Mouse (Mus musculus): ENCODE data around the gene Map10. TPM values are rescaled to one million over a fixed set of nuclear protein-coding genes. Genes with fewer than 3 reads are reported as not detected.

Map10 gene
- 5.5 and 12.6 TPM in 2 replicates for total RNA-seq (2014; rRNA removed; ENCODE audit: low replicate concordance)
- polyA plus RNA-seq (2015; fragmentation: Nextera tagmentation; extraction: Ambion mirVana): 4.1 and 4.5 TPM in 2 replicates

GRCm38 (mm10) chr8:125669700-125670195 is at the start of gene Map10:
Gene Map10, plus strand, starts transcription at chr8:125669818.
- peak within 1 kb of the TSS; percentile 63 for H3K9ac ChIP-seq (replicated peaks; ENCODE audit: low read depth, low read length)

DNA sequence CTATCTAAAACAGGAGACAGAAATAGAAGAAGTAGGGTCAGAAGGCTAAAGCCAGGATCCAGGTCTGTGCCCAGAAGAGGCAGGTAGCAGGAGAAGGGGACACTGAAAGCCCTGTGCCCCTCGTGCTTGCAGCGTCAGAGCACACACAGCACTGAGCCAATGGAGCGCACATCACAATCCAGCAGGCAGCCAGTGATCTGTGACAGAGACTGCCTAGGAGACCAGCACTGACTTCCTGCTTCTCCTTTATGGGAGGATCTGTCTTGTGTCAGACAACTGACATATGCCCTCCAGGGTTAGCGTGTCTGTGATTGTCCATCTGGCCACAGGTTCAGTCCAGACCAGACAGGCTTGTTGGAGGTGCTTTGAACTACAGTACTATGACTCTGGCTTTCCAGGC is 49.3 kb upstream of the Map10 start:
- no peak overlapping the region for H3K27ac ChIP-seq (ENCODE audit: low read depth)
- H3K36me3 ChIP-seq (replicated peaks; ENCODE audit: control insufficient read depth, insufficient read depth, low read length): no peaks in the 10 kb centered on the region
- H3K4me3 ChIP-seq (ENCODE audit: low read depth, low read length): no peak overlapping the region
- DNase-seq (ENCODE audit: low spot score) (no peak), ATAC-seq (ENCODE audit: insufficient read depth, low read depth) (peak; percentile 40)
- H3K4me2 ChIP-seq (ENCODE audit: low read depth, low read length): no peak overlapping the region
- TF ChIP-seq EP300 (IDR thresholded peaks at IDR 0.05; ENCODE audit: low read depth): no peak
- H3K9me3 ChIP-seq (replicated peaks; ENCODE audit: control insufficient read depth, low read length): peaks cover 3% of the 10 kb centered on the region; the same call in 1 of the 2 replicates
- no peaks in the 10 kb centered on the region for H3K27me3 ChIP-seq (ENCODE audit: control insufficient read depth, insufficient read depth, low read length)
- H3K4me1 ChIP-seq (ENCODE audit: control insufficient read depth, insufficient read depth): peaks cover 30% of the 10 kb centered on the region
- 36% methylated on average over 4 of the region's 4 CpGs for WGBS
- no peak overlapping the region for H3K9ac ChIP-seq (replicated peaks; ENCODE audit: low read depth, low read length)

More at GRCm38 (mm10) chr8:125669700-125670195, at the start of gene Map10:
- WGBS: 1% methylated on average over 51 of the region's 62 CpGs
- 0 out of 2 replicates have a peak, but pooled peaks have one; percentile 52 for TF ChIP-seq EP300 (IDR thresholded peaks at IDR 0.05; ENCODE audit: low read depth)
- TF ChIP-seq CTCF (IDR thresholded peaks at IDR 0.05; ENCODE audit: low read depth): no peak
- H3K27me3 ChIP-seq (ENCODE audit: control insufficient read depth, insufficient read depth, low read length): no peaks in the 10 kb centered on the region
- H3K9me3 ChIP-seq (replicated peaks; ENCODE audit: control insufficient read depth, low read length): peaks cover 12% of the 10 kb centered on the region
- H3K36me3 ChIP-seq (replicated peaks; ENCODE audit: control insufficient read depth, insufficient read depth, low read length): no peaks in the 10 kb centered on the region; the same call in 1 of the 2 replicates
- ATAC-seq (ENCODE audit: insufficient read depth, low read depth) (peak; percentile 82), DNase-seq (ENCODE audit: low spot score) (peak; percentile 73)
- H3K4me3 ChIP-seq (ENCODE audit: low read depth, low read length): peak within 1 kb of the TSS; percentile 58
- peak within 1 kb of the TSS; percentile 76 for H3K27ac ChIP-seq (ENCODE audit: low read depth)
- peak within 1 kb of the TSS; percentile 74 for H3K4me2 ChIP-seq (ENCODE audit: low read depth, low read length)
- H3K4me1 ChIP-seq (ENCODE audit: control insufficient read depth, insufficient read depth): peaks cover 17% of the 10 kb centered on the region

DNA sequence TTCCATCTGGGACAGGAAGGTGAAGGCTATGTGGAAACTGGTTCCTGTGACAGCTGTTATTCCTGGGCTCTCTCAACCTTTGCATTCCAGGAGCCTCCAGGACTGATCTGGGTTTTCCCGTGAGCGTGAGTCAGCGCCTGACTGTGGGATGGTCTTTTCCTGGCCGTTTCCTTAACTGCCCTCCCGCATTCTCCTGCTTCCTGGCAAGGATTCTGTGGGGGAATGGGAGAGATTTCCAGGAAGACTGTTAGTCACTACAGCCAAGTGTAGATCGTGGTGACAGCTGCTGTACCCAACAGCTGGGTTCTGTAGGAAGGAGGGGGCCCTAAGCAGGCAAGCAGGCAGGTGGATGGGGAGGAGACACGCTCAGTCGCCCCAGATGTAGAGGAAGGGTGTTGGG is 45.3 kb upstream of the Map10 start:
- DNase-seq (ENCODE audit: low spot score) (peak; percentile 41), ATAC-seq (ENCODE audit: insufficient read depth, low read depth) (peak; percentile 44)
- no peaks in the 10 kb centered on the region for H3K36me3 ChIP-seq (replicated peaks; ENCODE audit: control insufficient read depth, insufficient read depth, low read length)
- 24% methylated on average over 8 of the region's 8 CpGs for WGBS
- peak overlapping the region; percentile 43 for H3K27ac ChIP-seq (ENCODE audit: low read depth)
- H3K4me1 ChIP-seq (ENCODE audit: control insufficient read depth, insufficient read depth): peaks cover 26% of the 10 kb centered on the region
- H3K4me3 ChIP-seq (ENCODE audit: low read depth, low read length): no peak overlapping the region
- TF ChIP-seq CTCF (IDR thresholded peaks at IDR 0.05; ENCODE audit: low read depth) (no peak), EP300 (IDR thresholded peaks at IDR 0.05; ENCODE audit: low read depth) (no peak)
- H3K4me2 ChIP-seq (ENCODE audit: low read depth, low read length): no peak overlapping the region
- peaks cover 9% of the 10 kb centered on the region; the same call in 1 of the 2 replicates for H3K9me3 ChIP-seq (replicated peaks; ENCODE audit: control insufficient read depth, low read length)
- H3K27me3 ChIP-seq (ENCODE audit: control insufficient read depth, insufficient read depth, low read length): no peaks in the 10 kb centered on the region
- H3K9ac ChIP-seq (replicated peaks; ENCODE audit: low read depth, low read length): no peak overlapping the region

- Histone ChIP-seq H3K36me3 (replicated peaks; ENCODE audit: control insufficient read depth, insufficient read depth, low read length) (no peaks in the 10 kb centered on the region), H3K27ac (ENCODE audit: low read depth) (no peak overlapping the region), H3K4me1 (ENCODE audit: control insufficient read depth, insufficient read depth) (peaks cover 14% of the 10 kb centered on the region), H3K9ac (replicated peaks; ENCODE audit: low read depth, low read length) (no peak overlapping the region), H3K4me2 (ENCODE audit: low read depth, low read length) (no peak overlapping the region), H3K27me3 (ENCODE audit: control insufficient read depth, insufficient read depth, low read length) (no peaks in the 10 kb centered on the region), H3K9me3 (replicated peaks; ENCODE audit: control insufficient read depth, low read length) (peaks cover 9% of the 10 kb centered on the region; the same call in 1 of the 2 replicates), H3K4me3 (ENCODE audit: low read depth, low read length) (no peak overlapping the region)
- TF ChIP-seq EP300 (IDR thresholded peaks at IDR 0.05; ENCODE audit: low read depth) (no peak), CTCF (IDR thresholded peaks at IDR 0.05; ENCODE audit: low read depth) (no peak)
- DNase-seq (ENCODE audit: low spot score): no peak
- no peak for ATAC-seq (ENCODE audit: insufficient read depth, low read depth)
- 93% methylated on average over 8 of the region's 8 CpGs for WGBS
These were observed 43.2 kb upstream of the Map10 start for GRCm38 (mm10) chr8:125626381-125626780.

- H3K9me3 ChIP-seq (replicated peaks; ENCODE audit: control insufficient read depth, low read length): peaks cover 9% of the 10 kb centered on the region; the same call in 1 of the 2 replicates
- no peaks in the 10 kb centered on the region for H3K36me3 ChIP-seq (replicated peaks; ENCODE audit: control insufficient read depth, insufficient read depth, low read length)
- no peak for DNase-seq (ENCODE audit: low spot score)
- no peak overlapping the region for H3K9ac ChIP-seq (replicated peaks; ENCODE audit: low read depth, low read length)
- ATAC-seq (ENCODE audit: insufficient read depth, low read depth): no peak
- H3K4me3 ChIP-seq (ENCODE audit: low read depth, low read length): no peak overlapping the region
- H3K27ac ChIP-seq (ENCODE audit: low read depth): no peak overlapping the region
- peaks cover 11% of the 10 kb centered on the region for H3K4me1 ChIP-seq (ENCODE audit: control insufficient read depth, insufficient read depth)
- H3K4me2 ChIP-seq (ENCODE audit: low read depth, low read length): no peak overlapping the region
- no peak for TF ChIP-seq EP300 (IDR thresholded peaks at IDR 0.05; ENCODE audit: low read depth)
- no peak for TF ChIP-seq CTCF (IDR thresholded peaks at IDR 0.05; ENCODE audit: low read depth)
- no peaks in the 10 kb centered on the region for H3K27me3 ChIP-seq (ENCODE audit: control insufficient read depth, insufficient read depth, low read length)
- WGBS: 81% methylated on average over 1 of the region's 1 CpGs
These were observed 40.8 kb upstream of the Map10 start for GRCm38 (mm10) chr8:125628834-125629233.
